Mouse (Mus musculus) adipocyte (in vitro differentiated cells): ENCODE data around the gene Gbx1.
A peak's percentile ranks its signal among the peaks of the same experiment; 100 is the strongest.
"Not testable (repeated sequence)": the region's sequence is repeated elsewhere in the genome, so short reads cannot be mapped to it uniquely, and the experiment has no call there.

ENCODE experiments used
- DNase-seq: peaks from one replicate; pipeline ENCODE4 v3.0.0-alpha.2; 2016; ENCODE audit warnings: low spot score

Gbx1 gene

DNA sequence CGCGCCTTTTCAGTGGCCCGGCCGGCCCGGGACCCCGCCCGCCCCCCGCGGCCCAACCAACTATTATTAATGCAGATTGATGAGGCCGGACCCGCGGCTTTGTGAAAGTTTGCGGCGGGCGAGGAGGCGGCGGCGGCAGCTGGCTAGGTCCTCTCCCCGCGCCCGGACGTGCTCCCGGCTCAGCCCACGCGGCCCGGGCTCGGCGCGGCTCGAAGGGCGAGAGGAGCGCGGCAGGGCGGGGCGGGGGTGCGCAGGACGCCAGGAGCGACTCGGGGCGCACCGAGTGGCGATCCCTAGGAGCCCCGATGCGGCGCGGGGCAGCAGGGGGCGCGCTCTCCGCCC is at the start of gene Gbx1:
Gene Gbx1 (minus strand): TSS at position 314 of the 342 bp plus-strand sequence.
- DNase-seq: no peak

DNA sequence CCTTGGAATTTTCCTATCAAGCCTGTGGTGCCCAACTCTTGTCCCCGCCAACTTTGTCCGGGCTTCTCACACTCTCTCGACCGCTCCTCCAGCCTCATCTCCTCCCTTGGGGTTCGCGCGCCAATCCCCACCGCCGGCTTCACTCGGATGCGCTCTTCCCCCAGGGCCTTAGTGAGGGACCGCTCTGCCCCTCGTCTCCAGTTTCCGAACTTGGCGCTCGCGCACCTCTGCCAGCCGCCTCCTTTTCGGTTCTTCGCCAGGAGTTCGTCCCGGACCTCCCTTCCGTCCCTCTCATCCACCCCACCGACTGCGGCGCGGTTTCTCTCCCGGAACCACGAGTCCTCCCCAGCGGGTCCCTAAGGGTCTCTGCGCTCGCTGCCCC is 49.8 kb upstream of the Gbx1 start:
- DNase-seq: peak; percentile 37

DNA sequence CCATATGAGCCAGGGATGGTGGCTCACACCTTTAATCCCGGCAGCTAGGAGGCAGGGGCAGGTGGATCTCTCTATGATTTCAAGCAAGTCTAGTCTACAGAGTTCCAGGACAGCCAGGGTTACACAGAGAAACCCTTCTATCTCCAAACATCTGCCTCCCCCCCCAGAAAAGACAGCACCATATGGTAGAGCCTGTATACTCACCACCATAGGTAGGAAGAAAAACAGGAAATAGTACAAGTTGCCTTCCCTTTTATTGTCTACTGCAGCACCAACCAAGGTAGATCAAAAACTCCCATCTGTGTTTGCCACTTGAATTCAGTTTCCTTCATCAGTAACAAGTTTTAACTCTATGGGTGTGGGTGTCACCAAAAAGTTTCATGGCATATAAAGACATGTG is 48.9 kb upstream of the Gbx1 start:
- no peak for DNase-seq

DNA sequence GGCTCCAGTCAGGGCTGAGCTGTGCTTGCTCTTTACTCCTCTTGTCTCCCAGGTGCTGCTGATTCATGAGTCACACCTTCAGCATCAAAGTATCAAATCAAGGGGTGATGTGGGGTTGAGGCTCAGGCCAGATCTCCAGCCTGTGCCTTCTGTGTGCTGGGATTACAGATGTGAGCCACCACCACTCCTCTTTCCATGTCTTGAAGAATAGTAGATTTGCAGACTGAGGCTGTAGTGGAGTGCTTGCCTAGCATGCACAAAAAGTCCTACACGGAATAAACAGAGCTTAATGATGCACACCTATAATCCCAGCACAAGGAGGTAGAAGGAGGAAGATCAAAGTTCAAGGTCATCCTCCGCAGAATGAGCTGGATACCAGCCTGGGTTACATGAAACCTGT is 29.7 kb upstream of the Gbx1 start, which contains the start of gene 4931409K22Rik:
Gene 4931409K22Rik (minus strand): TSS at position 101 of the 400 bp plus-strand sequence.
- DNase-seq: no peak

DNA sequence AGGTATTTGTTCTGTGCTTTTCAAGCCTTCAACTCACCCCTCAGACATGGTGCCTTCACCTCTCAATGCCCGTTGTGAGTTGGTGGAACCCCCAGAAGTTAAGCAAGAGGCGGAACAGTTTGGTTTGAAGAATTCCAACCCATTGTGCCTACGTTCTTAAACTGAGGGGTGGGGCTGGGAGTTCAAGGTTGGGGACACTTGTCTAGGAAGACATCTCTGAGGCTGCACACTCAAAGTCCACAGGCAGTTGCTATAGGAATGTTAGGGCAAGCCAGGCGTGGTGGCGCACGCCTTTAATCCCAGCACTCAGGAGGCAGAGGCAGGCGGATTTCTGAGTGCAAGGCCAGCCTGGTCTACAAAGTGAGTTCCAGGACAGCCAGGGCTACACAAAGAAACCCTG is 28.3 kb upstream of the Gbx1 start:
- not testable (repeated sequence) for DNase-seq

DNA sequence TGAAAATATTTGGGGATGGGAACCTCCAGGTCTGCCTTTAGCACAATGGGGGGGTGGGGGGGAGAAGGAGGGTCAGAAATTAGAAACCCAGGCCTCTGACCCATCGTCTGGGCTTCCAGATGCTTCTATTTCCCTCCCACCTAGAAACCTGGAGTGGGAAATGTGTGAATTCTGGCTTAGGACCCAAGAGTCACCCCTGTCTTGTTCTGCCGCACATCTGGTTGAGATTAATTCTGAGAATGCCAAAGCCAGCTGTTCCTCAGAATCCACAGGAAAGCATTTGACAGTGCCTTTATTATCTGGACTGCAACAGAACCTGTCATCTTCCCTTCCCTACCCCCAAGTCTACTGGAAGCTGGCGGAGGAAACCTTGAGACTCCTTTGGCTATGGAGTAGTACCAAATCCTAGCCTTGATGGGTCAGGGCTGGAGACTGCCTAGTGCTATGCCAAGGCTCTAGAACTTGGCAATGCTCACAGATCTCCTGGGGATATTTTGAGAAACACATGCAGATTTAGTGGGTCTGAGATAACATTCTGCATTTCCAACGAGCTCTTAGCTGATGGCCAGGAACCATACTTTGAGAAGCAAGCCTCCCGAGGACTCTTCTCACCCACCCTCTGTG is 26.7 kb upstream of the Gbx1 start:
- DNase-seq: peak; percentile 55

DNA sequence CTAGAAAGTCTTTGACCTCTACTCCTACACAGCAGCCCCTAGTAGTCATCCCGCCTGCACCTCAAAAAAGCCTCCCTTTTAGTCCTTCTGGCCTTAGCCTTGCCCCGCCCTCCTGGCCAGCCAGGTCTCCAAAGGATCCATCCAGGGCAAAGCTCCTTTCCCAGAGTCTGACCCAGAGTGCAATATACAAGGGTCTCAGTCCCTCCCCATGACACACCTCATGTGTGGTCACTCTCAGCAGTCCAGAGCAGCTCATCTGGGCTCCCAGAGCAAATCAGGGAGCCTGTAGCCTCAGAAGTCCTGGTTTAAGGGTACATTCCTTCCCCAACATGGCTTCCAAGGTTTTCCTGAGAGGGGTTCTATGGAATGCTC is 24.3 kb upstream of the Gbx1 start:
- DNase-seq: no peak

DNA sequence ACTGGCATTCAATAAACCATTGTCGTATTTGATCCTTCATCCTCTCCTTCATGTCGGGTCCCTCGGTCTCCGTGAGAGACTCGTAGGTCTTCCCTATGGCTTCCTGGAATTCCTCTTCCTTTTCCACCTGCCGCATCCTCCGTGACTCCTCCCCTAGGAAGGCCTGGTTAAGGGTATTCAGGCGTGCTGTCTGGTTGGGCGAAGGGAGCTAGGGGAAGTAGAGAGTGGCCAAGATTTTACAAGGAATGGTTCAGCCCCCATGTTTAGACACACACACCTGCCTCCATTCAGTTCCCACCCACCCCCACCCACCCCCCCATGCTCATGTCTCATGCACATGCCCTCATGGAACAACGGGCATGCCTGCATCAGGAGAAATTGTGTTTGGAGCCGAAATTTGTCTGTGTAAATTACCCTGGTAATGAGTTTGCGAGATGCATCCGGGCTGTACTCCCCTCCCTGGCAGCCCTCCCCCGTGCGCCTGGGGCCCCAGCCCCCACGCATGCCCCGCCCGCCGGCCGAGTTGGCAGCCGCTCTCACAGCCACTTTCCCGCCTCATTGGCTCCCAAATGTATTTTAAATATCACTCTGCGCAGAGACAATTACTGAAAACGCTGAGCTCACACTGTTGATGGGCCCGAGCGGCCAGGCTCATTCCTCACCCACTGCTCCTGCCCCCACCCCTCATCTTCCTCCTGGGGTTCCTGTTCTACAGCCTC is 23.8 kb upstream of the Gbx1 start:
- DNase-seq: no peak

DNA sequence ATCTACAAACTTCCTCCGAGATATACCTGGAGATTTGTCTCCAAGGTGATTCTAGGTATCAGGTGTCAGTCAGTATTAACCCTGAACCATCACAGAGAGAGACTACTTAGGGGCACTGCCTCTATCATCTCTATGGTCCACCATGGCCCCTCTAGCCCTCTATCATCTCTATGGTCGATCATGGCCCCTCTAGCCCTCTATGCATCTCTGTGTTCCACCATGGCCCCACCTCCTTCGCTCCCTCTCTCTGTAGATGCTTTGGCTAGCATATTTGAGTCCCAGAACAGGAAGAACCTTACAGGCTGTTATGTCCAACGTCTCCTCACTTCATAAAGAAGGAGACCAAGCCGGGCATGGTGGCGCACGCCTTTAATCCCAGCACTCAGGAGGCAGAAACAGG is 15.6 kb upstream of the Gbx1 start:
- no peak for DNase-seq

DNA sequence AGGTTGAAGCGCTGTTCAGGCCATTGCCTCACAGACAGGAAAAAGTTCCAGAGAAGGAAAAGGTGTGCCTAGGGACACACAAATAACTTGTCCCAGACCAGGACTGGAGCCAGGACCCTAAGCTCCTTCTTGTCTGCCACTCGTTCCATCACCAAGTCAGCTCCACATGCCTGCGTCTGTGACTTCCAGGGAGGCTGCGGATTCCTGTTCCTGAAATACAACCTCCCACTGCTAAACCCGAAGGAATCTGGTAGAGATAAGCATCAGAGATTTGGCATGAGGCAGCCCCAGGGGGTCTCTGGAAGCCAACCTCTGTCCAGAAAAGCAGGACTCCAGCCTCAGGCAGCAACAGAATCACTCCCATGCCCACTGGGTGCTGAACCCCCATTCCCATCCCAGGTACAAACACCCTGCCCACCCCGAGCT is 14.2 kb upstream of the Gbx1 start:
- DNase-seq: no peak

DNA sequence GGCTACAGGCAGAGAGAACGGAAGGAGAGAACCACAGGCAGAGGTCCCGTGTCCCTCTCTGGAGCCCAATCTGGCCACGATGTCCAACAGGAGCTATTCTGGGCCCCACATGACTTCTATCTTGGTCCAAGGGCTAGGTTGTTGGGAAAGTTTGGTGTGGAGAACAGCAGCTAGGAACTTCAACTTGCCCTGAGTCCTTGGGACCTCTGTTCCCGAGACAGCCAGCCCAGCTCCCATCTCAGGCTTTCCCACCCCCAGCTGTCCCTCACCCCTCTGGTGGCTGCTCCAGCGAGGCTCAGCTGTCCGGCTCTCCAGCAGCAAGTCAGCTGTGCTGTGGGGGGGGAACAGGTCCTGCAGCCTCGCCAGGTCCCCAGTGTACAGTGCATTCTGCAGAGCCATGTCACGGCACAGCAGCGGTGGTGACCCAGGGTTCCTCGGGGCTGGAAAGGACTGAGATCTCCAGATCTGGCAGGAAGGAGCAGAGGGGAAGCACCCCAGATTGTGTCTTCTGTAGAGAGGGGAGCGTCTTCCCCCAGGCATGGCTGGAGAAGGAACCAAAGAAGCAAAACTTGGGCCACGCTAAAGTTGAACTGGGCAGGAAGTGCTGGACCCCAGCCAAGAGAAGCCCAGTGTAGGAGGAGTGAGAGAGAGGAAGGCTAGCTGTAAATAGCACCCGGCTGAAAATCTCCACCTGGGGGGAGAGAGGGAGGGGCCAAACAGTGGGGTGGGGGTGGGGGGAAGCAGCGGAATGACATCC is 13.6 kb upstream of the Gbx1 start, which contains the start of gene Asb10:
Gene Asb10 (minus strand): TSS at position 592 of the 757 bp plus-strand sequence.
- peak; percentile 55 for DNase-seq

DNA sequence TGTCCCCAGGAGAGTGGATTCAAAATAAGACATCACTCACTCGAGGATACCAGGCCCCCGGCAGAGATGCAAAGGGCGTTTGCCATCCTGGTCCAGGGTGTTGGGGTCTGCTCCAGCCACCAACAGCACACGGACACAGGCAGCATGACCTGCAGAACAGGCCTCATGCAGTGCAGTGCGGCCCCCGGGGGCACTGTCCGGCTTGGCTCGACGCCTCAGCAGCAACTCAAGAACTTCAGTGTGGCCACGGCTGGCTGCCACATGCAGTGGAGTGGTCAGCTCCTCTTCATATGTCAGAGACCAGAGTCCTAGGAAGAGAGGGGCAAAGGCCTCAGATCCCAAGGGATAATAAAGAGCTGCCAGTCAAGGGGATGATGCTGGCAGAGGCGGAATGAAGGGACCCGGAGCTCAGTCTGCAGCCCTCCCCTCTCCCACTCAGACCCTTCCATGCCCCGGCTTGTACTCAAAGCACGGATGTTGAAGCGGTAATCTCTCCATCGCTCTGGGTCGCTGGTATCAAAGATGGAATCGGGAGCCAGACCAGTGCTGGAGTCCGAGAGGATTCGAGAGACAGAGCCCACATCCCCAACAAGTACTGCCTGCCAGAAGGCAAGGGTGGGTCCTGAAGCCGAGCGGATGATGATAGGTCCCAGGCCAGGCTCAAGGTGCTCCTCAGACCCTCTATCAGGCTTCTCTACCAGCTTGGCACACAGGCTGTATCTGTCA is 12.7 kb upstream of the Gbx1 start:
- no peak for DNase-seq

DNA sequence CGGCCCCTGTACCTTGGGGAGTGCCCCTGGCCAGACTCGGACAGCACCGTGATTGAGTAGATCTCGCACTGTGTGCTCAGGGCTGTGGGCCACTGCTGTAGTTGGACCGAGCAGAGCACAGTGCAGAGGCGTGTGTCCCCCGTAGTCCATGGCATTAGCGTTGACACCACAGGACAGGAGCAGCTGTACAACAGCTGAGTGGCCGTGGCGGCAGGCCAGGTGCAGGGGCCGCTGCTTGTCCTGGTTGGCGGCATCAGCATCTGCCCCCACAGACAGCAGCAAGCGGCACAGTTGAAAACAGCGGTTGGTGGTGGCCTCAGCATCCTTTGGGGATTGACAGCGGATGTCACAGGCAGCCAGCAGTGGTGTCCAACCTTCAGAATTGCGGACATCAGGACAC is 10.6 kb upstream of the Gbx1 start:
- DNase-seq: no peak

DNA sequence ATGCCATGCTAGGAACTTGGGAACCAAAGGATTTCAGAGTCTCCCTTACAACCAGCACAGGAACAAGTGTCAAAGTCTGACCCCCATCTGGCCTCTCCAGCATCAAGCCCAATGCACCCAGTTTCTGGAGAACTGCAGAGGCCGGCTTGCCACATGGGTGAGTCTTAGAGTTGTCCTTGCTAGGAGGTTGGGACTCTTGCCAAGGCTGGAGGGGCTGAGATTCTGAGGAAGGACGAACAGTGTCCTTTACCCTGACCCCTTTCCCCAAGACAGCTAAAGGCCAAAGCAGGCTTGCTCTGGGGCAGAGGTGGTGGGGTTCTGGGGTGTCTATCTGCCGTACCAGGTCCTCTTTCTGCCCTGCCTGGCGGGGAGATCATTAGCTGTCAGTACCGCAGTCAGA is 9.5 kb upstream of the Gbx1 start:
- no peak for DNase-seq

DNA sequence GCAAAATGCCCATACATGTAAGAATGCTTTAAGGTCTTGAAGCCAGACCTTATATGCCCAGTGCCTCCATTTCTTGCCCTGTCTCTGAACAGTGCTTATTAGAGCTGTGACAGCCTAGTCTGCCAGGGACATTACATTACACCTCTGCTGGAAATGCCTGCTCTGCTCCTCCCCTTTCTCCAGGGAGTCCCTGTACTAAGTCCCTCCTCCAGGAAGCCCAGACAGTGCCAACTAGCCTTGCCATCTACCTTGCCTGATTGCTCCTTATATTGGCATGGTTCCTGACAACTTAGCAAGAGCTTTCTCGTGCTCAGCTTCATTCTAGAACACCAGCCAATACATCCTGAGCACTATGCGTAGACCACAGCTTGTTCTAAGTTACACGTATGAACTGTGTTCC is 8.7 kb upstream of the Gbx1 start:
- no peak for DNase-seq

DNA sequence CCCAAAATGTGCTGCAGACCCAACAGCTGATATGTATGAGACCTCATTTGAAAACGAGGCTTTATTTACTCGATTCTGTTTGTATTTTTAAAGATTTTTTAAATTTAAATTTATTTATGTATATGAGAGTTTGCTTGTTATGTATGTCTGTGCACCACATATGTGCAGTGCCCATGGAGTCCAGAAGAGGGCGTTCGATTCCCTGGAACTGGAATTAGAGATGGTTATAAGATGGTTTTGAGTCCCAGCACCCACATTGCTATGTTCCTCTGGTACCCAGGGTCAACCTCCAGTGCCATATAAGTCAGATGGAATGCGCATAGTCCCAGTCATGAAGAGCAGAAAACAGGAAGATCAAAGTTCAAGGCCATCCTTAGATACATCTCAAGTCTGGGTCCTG is 7.3 kb upstream of the Gbx1 start:
- no peak for DNase-seq

DNA sequence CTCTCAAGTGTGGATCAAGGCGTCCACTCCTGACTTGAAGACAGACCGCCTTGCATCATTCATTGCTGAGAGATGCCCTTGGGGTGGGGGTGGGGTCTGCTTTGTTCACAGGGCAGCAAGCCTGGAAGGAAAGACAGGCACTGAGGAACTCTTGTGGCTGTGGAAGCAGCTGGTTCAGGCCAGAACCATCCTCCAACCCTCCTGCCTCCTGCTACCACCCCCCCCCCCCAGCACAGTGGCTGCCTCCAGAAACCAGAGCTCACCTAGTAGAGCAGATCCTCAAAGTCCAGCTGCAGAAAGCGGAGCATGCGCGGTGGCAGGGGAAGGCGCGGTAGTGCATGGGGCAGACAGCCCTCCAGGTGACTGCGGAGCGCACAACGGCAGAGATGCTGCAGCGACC is 6.4 kb upstream of the Gbx1 start:
- no peak for DNase-seq

DNA sequence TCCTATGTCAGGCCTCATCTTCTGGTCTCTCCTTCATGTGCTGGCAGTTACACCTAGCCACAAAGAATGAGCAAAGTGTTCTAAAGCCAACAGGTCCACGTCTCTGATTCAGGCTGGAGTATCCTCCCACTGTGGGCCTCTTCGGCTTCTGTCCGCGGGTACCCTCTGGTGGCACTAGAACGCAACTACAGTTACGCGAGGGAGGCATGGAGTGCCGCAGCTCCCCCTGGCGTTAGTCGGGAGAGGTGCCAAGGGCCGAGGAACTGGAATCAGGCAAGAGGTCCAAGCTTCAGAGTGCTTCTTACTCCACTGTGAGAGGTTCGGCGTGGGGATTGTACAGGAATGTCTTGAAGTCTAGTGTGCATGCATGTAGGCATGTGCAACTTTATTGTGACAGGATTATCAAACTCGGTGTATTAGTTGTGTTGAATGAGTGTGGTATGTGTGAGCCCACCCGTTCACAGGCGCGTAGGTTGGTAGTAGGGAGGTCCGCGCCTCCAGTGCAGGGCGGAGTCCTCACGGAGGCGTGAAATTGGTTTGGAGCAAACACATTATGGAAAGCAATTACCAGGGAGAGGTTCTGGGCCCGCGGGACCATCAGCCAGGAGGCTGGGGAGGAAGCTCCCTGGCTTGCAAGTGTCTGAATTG is 3.2 kb upstream of the Gbx1 start:
- peak; percentile 99 for DNase-seq

DNA sequence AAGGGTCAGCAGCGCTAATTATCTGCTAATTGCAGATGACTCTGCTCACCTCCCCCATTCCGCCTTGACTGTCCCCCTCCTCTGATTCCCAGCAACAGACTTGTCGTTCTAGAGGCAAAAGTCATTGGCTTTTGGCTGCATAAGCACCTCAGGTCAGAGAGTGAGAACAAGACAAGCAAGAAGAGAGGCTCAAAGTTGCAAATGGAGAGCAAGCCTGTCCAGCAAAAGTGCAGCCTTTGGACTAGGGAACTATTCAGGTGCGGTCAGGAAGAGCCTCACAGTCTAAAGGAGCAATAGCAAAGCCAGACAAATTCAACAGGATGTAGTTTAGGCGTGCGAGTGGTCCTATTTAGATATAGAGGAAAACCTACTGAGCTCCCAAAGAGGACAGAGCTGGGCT is 778 bp upstream of the Gbx1 start:
- no peak for DNase-seq

DNA sequence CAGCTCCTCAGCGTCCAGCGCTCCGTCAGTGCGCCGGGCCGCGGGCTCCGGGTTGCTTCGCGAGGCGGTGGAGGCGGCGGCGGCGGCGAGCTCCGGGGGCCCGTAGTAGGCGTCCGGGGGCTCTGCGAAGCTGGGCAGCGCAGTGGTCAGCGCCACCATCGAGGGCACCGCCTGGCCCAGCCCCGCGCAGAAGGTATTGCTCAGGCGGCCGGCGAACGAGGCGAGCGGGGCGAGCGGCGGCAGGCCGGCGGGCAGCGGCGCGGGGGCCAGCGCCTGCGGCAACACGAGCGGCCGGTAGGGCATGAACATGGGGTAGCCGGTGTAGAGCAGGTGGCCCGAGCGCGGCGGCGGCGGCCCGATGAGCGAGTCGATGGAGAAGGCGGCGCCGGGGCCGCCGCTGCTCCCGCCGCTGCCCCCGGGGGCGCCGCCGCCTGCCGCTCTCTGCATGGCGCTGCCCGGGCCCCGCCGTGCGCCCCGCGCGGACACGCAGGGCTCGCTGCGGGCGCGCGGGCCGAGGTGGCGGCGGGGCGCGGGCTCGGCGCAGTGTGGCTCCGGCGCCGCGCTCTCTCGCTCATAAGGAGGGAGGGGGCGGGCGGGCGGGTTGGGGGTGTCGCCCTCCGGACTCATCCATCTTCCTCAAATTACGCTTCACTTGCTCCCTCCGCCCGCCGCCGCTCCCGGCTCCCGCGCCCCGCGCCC is 663 bp downstream of the Gbx1 start:
- DNase-seq: no peak
